Mouse (Mus musculus) stomach, postnatal 0 days (tissue): ENCODE measurements at regions not wholly inside any gene's neighbourhood (a gene's known extent, or its start where the extent isn't known, plus 50 kb on each side); places are given as distances from the start of the nearest gene placed in this dataset.
A peak's percentile ranks its signal among the peaks of the same experiment; 100 is the strongest.

Experiments
- ATAC-seq: fragments of 200-750 bp; cut with Nextera tagmentation; 2 replicates; pipeline ENCODE4 v1.8.0; 2017; ENCODE audit not compliant: low FRiP score, low TSS enrichment
- DNase-seq: peaks from one replicate; pipeline ENCODE4 v3.0.0-alpha.2; 2016; ENCODE audit warnings: low spot score
- H3K27ac ChIP-seq: fragments of 300-500 bp; sonication (generic); replicated peaks from 2 replicates; pipeline ENCODE4 v1.5.1; 2014; ENCODE audit warnings: mild to moderate bottlenecking, control low read depth
- H3K27me3 ChIP-seq: fragments of 300-500 bp; sonication (generic); 2 replicates; pipeline ENCODE4 v1.6.1; 2014; ENCODE audit warnings: low read length; ENCODE audit not compliant: control insufficient read depth, insufficient read depth
- H3K36me3 ChIP-seq: fragments of 300-500 bp; sonication (generic); 2 replicates; pipeline ENCODE4 v1.6.1; 2014; ENCODE audit warnings: low read length, mixed read lengths; ENCODE audit not compliant: control insufficient read depth, insufficient read depth
- H3K4me1 ChIP-seq: fragments of 300-500 bp; sonication (generic); replicated peaks from 2 replicates; pipeline ENCODE4 v1.6.1; 2014; ENCODE audit warnings: antibody characterized with exemption; ENCODE audit not compliant: control insufficient read depth, insufficient read depth
- H3K4me2 ChIP-seq: fragments of 300-500 bp; sonication (generic); replicated peaks from 2 replicates; pipeline ENCODE4 v1.6.1; 2014; ENCODE audit warnings: low read depth, mild to moderate bottlenecking, control low read depth, moderate library complexity
- H3K4me3 ChIP-seq: fragments of 300-500 bp; sonication (generic); 2 replicates; pipeline ENCODE4 v1.5.1; 2014; ENCODE audit warnings: low read depth, low read length, control low read depth
- H3K9ac ChIP-seq: fragments of 300-500 bp; sonication (generic); 2 replicates; pipeline ENCODE4 v1.6.1; 2014; ENCODE audit warnings: mild to moderate bottlenecking, low read length, control low read depth, mixed read lengths
- H3K9me3 ChIP-seq: fragments of 300-500 bp; sonication (generic); 2 replicates; pipeline ENCODE4 v1.6.1; 2016; ENCODE audit warnings: low read length; ENCODE audit not compliant: control insufficient read depth
- CTCF ChIP-seq: IDR thresholded peaks from 2 replicates; pipeline ENCODE4 v1.5.1; 2016; ENCODE audit warnings: antibody characterized with exemption, low read depth, mild to moderate bottlenecking, moderate library complexity
- EP300 ChIP-seq: optimal IDR thresholded peaks from 2 replicates; pipeline ENCODE3; 2016; ENCODE audit warnings: antibody characterized with exemption
- WGBS: fragments of 180-500 bp; shearing (Covaris S2); extraction: QIAGEN DNeasy Blood & Tissue Kit; methylation state at CpG from one replicate; pipeline ENCODE4 v1.1.7; 2014; 5-methylcytosine and 5-hydroxymethylcytosine counted together

- WGBS = 68% methylated on average over 5 of the region's 5 CpGs
- no peak for DNase-seq
- H3K9ac ChIP-seq = no peak overlapping the region
These were observed 54.6 kb downstream of the Gm11733 start for GRCm38 (mm10) chr11:117538732-117539131.

DNA sequence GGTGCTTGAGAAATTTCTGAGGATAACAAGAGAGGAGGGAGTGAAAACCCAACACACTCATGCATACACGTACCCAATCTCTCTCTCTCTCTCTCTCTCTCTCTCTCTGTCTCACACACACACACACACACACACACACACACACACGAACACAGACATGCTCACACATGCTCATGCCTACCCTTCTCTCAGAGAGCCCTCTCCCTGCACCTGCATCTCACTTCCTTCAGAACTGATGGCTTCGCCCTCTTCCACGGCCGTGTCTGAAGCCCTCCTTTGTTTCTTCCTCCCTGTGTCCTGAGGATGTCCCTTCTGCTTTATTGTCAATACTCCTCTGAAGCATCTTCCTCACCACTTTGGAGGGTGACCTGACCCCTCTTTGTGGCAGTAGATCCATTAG is 56.4 kb downstream of the Gm11733 start:
- Histone ChIP-seq H3K4me1 (no peaks in the 10 kb centered on the region), H3K9me3 (no peaks in the 10 kb centered on the region), H3K9ac (no peak overlapping the region), H3K4me3 (no peak overlapping the region), H3K36me3 (no peaks in the 10 kb centered on the region), H3K27me3 (no peaks in the 10 kb centered on the region), H3K27ac (no peak overlapping the region), H3K4me2 (no peak overlapping the region)
- 48% methylated on average over 5 of the region's 5 CpGs for WGBS
- no peak for ATAC-seq
- DNase-seq = no peak
- TF ChIP-seq CTCF = no peak
- no peak for TF ChIP-seq EP300

More at GRCm38 (mm10) chr11:117538732-117539131, 54.6 kb downstream of the Gm11733 start:
- Histone ChIP-seq H3K27me3 (no peaks in the 10 kb centered on the region), H3K4me1 (no peaks in the 10 kb centered on the region), H3K36me3 (no peaks in the 10 kb centered on the region), H3K4me2 (no peak overlapping the region), H3K27ac (no peak overlapping the region), H3K4me3 (no peak overlapping the region), H3K9me3 (no peaks in the 10 kb centered on the region)
- ATAC-seq = no peak
- TF ChIP-seq CTCF (no peak), EP300 (no peak)

DNA sequence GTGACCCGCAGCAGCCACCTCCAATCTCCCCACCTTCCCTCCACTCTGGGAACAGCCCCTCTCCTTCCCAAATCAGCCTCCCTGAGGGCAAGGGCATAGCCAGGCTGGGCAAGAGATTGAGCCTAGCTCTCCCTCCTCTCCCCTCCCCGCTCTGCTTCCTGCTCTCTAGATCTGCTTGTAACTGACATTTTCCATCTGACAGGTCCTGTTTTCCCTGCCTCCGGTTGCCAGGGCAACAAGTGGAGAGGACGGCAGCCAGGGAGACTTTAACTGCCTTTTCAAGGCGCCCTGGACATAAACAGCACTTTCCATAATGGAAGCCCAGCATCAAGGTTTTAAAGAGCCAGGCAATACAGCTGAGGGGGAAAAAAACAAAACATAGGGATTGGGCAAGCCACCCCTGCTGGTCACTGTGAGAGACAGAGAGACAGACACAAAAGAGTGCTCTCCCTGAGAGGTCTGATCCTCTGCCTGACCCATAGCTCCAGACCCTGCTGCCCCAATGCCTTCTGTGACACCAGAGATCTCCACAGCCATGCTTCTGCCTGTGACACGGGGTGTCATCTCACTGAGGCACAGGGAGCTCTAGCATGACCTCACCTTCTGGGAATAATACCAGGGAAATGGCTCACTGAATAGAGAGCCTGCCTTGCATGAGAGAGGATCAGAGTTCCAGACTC is 57.2 kb downstream of the Gm11733 start:
- 12% methylated on average over 6 of the region's 6 CpGs for WGBS
- Histone ChIP-seq H3K4me3 (no peak overlapping the region), H3K4me1 (no peaks in the 10 kb centered on the region), H3K9ac (no peak overlapping the region), H3K9me3 (no peaks in the 10 kb centered on the region), H3K36me3 (no peaks in the 10 kb centered on the region), H3K27ac (no peak overlapping the region), H3K4me2 (no peak overlapping the region), H3K27me3 (no peaks in the 10 kb centered on the region)
- DNase-seq = peak; percentile 31
- no peak; the same call in 1 of the 2 replicates for ATAC-seq
- TF ChIP-seq CTCF = peak; percentile 24; the same call in 1 of the 2 replicates
- TF ChIP-seq EP300 = no peak

GRCm38 (mm10) chr11:117543191-117543590 is 59.0 kb downstream of the Gm11733 start:
- no peaks in the 10 kb centered on the region for H3K4me1 ChIP-seq
- H3K9ac ChIP-seq = no peak overlapping the region
- H3K4me3 ChIP-seq = no peak overlapping the region
- no peaks in the 10 kb centered on the region for H3K36me3 ChIP-seq
- ATAC-seq = no peak
- 61% methylated on average over 6 of the region's 6 CpGs for WGBS
- no peaks in the 10 kb centered on the region for H3K27me3 ChIP-seq
- H3K9me3 ChIP-seq = no peaks in the 10 kb centered on the region
- no peak overlapping the region for H3K27ac ChIP-seq
- H3K4me2 ChIP-seq = no peak overlapping the region
- DNase-seq = no peak
- TF ChIP-seq EP300 (no peak), CTCF (no peak)

- 36% methylated on average over 6 of the region's 6 CpGs for WGBS
These were observed 60.3 kb downstream of the Gm11733 start for GRCm38 (mm10) chr11:117544507-117544906.

GRCm38 (mm10) chr11:117544926-117545325 is 60.8 kb downstream of the Gm11733 start:
- ATAC-seq (no peak), DNase-seq (no peak)
- Histone ChIP-seq H3K36me3 (no peaks in the 10 kb centered on the region), H3K4me3 (no peak overlapping the region), H3K4me2 (no peak overlapping the region), H3K9ac (no peak overlapping the region), H3K27me3 (no peaks in the 10 kb centered on the region), H3K9me3 (no peaks in the 10 kb centered on the region), H3K27ac (no peak overlapping the region), H3K4me1 (no peaks in the 10 kb centered on the region)
- no peak for TF ChIP-seq CTCF
- TF ChIP-seq EP300 = no peak
- WGBS = 62% methylated on average over 3 of the region's 3 CpGs

More at GRCm38 (mm10) chr11:117544507-117544906, 60.3 kb downstream of the Gm11733 start:
- ATAC-seq (no peak), DNase-seq (no peak)
- Histone ChIP-seq H3K4me2 (no peak overlapping the region), H3K27me3 (no peaks in the 10 kb centered on the region), H3K36me3 (no peaks in the 10 kb centered on the region), H3K4me1 (no peaks in the 10 kb centered on the region), H3K4me3 (no peak overlapping the region), H3K27ac (no peak overlapping the region), H3K9ac (no peak overlapping the region), H3K9me3 (no peaks in the 10 kb centered on the region)
- TF ChIP-seq CTCF (no peak), EP300 (no peak)
